Mouse (Mus musculus): ENCODE measurements around the gene Uggt1.

The Uggt1 gene

GRCm38 (mm10) chr1:36191966-36192365 is 52.6 kb downstream of the Uggt1 start:
- 77% methylated on average over 11 of the region's 11 CpGs for WGBS

- 75% methylated on average over 5 of the region's 5 CpGs for WGBS
Observed at GRCm38 (mm10) chr1:36180038-36180437, 64.5 kb downstream of the Uggt1 start.

- 63% methylated on average over 8 of the region's 8 CpGs for WGBS
Observed at GRCm38 (mm10) chr1:36173461-36173860, 71.1 kb downstream of the Uggt1 start.

GRCm38 (mm10) chr1:36172941-36173340 is 71.6 kb downstream of the Uggt1 start:
- WGBS = 63% methylated on average over 6 of the region's 6 CpGs

GRCm38 (mm10) chr1:36162687-36163086 is 81.8 kb downstream of the Uggt1 start:
- WGBS = 71% methylated on average over 8 of the region's 8 CpGs

- WGBS = 85% methylated on average over 9 of the region's 9 CpGs
Observed at GRCm38 (mm10) chr1:36161208-36161607, 83.3 kb downstream of the Uggt1 start.

- 39% methylated on average over 8 of the region's 8 CpGs for WGBS
Observed at GRCm38 (mm10) chr1:36160246-36160645, 84.3 kb downstream of the Uggt1 start.

- 66% methylated on average over 1 of the region's 1 CpGs for WGBS
Observed at GRCm38 (mm10) chr1:36149411-36149810, 95.1 kb downstream of the Uggt1 start.

- 66% methylated on average over 2 of the region's 2 CpGs for WGBS
Observed at GRCm38 (mm10) chr1:36148809-36149208, 95.7 kb downstream of the Uggt1 start.

GRCm38 (mm10) chr1:36145050-36145449 is 99.5 kb downstream of the Uggt1 start:
- 2% methylated on average over 1 of the region's 1 CpGs for WGBS

- WGBS = 82% methylated on average over 15 of the region's 15 CpGs
Observed at GRCm38 (mm10) chr1:36140311-36140710, 104.2 kb downstream of the Uggt1 start.

- 2% methylated on average over 3 of the region's 3 CpGs for WGBS
Observed at GRCm38 (mm10) chr1:36134584-36134983, 109.9 kb downstream of the Uggt1 start.

- 84% methylated on average over 3 of the region's 3 CpGs for WGBS
Observed at GRCm38 (mm10) chr1:36133647-36134046, 110.9 kb downstream of the Uggt1 start.

- WGBS = 75% methylated on average over 8 of the region's 8 CpGs
Observed at GRCm38 (mm10) chr1:36133041-36133440, 111.5 kb downstream of the Uggt1 start.

- 67% methylated on average over 4 of the region's 4 CpGs for WGBS
Observed at GRCm38 (mm10) chr1:36132211-36132610, 112.3 kb downstream of the Uggt1 start.

- WGBS = 89% methylated on average over 8 of the region's 8 CpGs
Observed at GRCm38 (mm10) chr1:36131766-36132165, 112.8 kb downstream of the Uggt1 start.

GRCm38 (mm10) chr1:36131154-36131553 is 113.4 kb downstream of the Uggt1 start:
- 54% methylated on average over 4 of the region's 4 CpGs for WGBS

GRCm38 (mm10) chr1:36130307-36131035 is 114.0 kb downstream of the Uggt1 start:
- WGBS = 86% methylated on average over 4 of the region's 4 CpGs

GRCm38 (mm10) chr1:36129881-36130280 is 114.6 kb downstream of the Uggt1 start:
- 87% methylated on average over 8 of the region's 8 CpGs for WGBS

- 77% methylated on average over 4 of the region's 4 CpGs for WGBS
Observed at GRCm38 (mm10) chr1:36129126-36129525, 115.4 kb downstream of the Uggt1 start.

- 81% methylated on average over 7 of the region's 7 CpGs for WGBS
Observed at GRCm38 (mm10) chr1:36125076-36125475, 119.4 kb downstream of the Uggt1 start.

- WGBS = 88% methylated on average over 8 of the region's 8 CpGs
Observed at GRCm38 (mm10) chr1:36121172-36121571, 123.3 kb downstream of the Uggt1 start.

- WGBS = 92% methylated on average over 4 of the region's 4 CpGs
Observed at GRCm38 (mm10) chr1:36119426-36119825, 125.1 kb downstream of the Uggt1 start.

- WGBS = 97% methylated on average over 3 of the region's 3 CpGs
Observed at GRCm38 (mm10) chr1:36118958-36119357, 125.6 kb downstream of the Uggt1 start.

All from cerebral cortex, adult 2 months (tissue).